Mouse (Mus musculus) left cerebral cortex, adult 9 months (tissue): ENCODE results near the gene Limd1.
A peak's percentile ranks its signal among the peaks of the same experiment; 100 is the strongest.
"Not testable (repeated sequence)": the region's sequence is repeated elsewhere in the genome, so short reads cannot be mapped to it uniquely, and the experiment has no call there.

Source experiments
- DNase-seq, 2 experiments: peaks; one replicate each; pipeline ENCODE4 v3.0.0; 2022; ENCODE audit warnings: low spot score in 2 of 2

Gene Limd1

DNA sequence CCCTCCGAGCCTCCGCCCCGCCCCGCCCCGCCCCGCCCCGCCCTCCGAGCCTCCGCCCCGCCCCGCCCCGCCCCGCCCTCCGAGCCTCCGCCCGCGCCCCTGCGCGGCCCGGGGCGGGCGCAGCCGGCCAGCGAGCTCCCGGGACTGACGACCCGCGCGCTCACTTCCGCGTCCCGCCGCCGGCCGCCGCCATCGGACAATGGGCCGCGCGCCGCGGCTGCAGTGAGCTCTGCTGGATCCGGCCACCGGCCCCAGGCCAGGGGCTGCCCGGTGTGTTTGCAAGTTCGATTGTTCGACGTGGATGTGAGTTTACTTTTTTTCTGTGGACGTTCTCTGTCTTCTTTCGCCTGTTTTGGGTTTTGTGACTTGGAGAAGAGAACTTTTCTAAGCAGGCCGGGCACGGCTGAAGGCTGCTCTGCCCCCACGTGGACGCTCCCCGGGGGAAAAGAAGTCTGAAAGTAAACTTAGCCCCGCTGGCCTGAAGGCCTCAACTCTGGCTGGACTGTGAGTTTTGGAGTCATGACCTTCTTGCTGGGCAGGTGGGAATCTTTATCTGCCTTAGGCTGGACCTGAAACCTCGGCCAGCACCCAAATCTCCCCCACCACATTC is at the start of gene Limd1:
Gene Limd1 (plus strand): TSS at position 121 of the 610 bp plus-strand sequence.
- DNase-seq: peak in 1 of 2 experiments; percentile 30

DNA sequence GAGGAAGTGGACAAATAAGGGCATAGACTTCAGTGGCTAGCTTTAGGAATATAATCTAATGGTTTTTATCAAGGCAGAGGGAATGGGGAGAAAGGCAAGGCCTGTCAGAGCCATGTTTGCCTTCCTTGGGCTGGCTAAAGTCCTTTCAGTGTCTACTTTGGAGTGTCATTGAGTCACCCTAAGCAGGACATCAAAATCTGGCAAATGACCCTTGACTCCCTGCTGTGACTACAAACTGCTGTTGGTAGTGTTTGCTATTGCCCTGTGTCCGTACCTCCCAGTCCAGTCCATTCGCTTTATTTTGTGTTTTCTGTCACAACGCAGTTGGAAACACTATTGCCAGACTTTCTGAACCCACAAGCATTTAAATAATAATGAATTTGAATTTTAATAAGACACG is 48.6 kb upstream of the Limd1 start:
- no peak for DNase-seq

DNA sequence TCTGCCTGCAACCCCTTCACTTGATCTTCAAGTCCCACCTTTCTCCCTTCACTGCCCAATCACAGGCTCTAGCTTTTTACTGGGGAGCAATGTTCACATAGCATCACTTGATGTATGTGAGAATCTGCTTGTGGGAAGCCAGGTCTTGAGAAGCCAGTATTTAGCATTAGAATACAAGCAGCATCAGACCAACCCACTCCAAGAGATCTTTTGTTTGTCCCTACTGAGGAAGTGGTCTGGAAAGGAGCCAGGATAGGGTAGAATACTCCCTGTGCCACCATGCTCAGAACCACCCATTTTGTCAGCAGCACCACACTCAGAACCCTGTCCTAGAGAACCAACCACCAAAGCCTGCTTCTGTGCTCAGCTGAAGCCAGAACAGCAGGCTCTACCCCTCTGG is 47.5 kb upstream of the Limd1 start:
- no peak for DNase-seq

DNA sequence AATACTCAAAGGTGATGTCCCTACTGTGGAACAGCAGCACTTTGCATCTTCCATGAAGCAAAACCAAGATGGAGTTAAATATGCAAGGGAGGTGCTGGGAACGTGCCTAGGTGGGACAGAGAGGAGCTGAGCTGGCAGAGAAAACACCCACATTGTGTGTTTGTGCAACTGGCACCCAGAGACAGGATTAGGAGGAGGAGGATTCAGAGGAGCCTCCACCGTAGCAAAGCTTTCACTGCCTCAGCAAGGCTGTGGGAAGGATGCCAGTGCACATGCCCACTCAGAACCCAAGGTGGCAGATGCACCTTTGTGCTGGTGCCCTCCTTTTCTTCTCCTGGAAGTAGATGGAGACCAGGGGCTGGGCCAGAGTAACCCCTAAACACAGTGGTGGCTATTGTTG is 40.3 kb upstream of the Limd1 start:
- DNase-seq: peak; percentile 23 to 67

DNA sequence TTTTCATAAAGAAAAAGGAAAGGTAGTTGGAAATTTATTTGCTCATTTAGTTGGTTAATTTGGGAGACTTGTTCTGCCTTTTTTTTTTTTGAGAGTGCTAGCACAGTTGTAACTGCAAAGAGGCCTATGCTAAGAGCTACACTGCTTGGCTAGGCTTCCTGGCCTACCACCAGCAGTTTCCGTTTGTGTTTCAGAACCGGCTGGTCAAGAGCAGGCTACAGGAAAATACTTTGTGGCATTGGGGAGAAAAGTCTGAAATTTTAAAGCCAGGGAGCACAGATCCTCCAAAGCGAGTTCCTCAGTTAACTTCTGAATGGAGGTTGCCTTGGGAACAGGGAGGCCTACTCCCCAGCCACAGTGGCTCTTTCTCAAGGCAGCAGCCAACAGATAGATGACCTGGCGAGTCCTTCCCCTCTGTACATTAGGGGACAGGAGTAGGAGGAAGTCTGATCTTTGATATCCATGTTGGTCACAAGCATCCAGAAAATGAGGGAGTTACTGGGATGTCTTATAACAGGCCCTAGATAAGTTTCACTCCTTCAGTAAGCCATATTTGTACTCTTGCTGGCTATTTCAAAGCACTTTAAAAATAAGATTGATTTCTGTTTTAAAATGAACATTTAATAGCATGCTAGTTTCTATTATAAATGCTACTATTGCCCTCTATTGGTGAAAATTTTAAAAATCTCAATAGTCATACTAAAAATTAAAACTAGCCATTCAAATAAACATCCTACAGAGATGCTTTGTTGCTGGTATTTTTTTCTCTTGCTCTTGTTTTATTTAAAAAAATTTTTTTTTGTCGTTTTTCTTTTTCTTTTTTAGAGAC is 38.1 kb upstream of the Limd1 start:
- DNase-seq: no peak

DNA sequence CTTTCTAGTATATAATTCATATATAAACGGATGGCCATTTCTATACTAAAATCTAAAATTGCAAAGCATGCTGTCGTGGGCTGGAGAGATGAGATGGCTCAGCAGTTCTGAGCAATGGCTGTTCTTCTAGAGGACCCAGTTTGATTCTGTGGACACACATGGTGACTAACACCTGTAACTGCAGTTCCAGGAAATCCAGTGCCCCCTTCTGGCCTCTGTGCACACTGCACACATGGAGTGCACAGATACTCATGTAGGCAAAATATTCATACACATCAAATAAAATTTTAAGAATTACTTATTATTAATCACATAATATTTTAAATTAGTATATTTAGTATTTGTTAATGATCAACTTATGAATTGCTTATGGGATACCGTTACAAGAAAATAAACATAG is 31.4 kb upstream of the Limd1 start:
- not testable (repeated sequence) for DNase-seq

DNA sequence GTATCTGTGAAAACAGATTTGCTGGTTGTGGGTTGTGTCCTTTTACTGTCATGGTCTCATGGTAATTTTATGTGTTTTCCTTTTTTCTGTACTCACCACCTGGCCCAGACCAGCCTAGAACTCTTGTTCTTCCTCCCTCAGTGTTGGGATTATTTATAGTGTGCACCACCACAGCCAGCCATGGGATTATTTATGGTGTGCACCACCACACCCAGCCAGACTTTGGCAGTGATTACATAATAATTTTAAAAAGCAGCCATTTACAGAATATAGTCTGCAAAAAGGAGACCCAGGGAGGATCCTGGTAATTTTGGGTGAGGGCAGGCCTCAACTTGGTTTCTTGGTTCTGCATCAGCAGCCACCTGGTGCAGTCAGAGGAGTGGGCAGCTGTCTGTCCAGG is 29.9 kb upstream of the Limd1 start:
- DNase-seq: no peak

DNA sequence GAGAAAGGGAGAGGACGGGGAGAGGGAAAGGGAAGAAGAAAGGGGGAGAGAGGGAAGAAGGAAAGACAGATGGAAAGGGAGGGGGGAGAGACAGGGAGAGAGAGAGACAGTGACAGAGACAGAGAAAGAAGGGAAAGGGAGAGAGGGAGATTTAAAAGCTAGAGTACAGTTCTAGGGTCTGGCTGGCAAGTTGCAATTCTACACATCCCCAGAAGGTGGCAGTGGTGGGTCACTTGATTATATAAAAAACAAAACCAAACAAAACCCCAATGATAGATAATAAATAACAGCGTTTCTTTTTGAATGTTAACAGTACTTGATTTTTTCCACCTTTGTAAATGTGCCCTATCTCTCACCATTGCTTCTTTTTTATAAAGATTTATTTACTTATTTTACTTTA is 28.3 kb upstream of the Limd1 start:
- DNase-seq: peak in 1 of 2 experiments; percentile 54

DNA sequence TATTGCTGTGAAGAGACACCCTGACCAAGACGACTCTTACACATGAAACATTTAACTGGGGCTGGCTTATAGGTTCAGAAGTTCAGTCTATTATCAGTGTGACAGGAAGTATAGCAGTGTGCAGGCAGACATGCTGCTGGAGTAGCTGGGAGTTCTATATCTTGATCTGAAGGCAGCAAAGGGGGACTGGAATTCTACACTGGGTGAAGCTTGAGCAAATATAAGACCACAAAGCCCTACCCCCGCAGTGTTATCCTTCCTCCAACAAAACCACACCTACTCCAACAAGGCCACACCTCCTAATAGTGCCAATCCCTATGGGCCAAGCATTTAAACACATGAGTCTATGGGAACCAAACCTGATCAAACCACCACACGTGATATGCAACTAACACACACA is 26.7 kb upstream of the Limd1 start:
- no peak for DNase-seq

DNA sequence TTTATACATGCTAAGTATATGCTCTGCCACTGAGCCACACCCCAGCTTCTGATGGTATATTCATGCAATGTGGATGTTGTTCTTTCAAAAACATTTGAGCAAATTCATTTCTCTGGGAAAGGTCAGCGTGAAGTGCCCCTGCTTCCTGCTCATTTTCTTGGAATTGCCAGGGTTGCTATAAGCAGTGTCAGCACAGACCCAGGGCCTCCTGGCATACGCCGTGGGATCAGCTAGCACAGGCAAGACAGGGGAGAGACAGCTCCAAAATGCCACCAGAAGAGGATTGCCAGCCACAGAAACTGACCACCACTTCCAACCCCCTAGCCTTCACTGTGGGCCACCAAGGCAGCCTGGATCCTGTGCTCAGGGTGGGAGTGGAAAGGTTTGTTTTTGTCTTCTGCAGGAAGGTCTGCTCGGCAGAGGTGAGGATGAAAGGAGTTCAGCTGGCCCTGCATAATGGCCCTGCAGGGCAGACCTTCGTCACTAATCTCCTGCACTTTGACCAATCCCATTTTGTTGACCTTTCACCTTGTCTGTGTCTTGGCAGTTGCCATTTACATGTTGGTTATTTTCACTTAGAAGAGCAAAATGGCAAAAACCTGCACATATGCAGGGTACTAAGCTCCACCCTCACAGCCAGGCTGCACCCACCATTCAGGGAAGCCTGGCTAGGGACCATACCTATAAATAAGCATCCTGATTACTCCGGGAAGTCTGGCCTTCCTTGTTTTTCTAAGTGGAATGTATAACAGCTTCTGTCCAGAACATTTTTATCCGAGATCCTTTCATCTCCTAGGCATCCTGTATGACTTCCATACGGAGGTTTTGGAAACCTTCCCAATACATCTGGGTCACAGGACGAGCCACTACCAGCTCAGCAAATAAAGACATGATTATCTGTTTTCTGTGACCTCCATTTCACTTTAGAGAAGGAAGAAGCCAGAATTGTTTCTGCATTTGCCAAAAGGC is 21.6 kb upstream of the Limd1 start:
- no peak for DNase-seq

DNA sequence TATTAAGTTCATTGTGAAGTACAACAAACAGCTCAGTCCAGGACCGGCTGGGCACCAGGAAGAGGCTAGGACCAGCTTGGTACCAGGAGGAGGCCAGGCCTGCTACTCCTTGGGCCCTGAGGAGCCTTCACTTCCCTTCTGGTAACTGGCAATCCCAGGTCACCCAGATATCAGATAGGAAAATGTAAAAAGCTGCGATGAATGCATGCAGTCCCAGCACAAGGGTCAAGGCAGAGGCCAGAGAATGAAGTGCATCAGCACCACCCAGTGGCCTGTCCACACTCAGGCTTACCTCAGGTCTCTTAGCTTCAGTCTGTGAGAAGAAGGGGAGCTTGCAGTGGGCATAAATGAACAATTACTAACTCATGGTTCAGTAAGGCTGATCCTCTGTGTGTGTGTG is 20.9 kb upstream of the Limd1 start:
- DNase-seq: no peak

DNA sequence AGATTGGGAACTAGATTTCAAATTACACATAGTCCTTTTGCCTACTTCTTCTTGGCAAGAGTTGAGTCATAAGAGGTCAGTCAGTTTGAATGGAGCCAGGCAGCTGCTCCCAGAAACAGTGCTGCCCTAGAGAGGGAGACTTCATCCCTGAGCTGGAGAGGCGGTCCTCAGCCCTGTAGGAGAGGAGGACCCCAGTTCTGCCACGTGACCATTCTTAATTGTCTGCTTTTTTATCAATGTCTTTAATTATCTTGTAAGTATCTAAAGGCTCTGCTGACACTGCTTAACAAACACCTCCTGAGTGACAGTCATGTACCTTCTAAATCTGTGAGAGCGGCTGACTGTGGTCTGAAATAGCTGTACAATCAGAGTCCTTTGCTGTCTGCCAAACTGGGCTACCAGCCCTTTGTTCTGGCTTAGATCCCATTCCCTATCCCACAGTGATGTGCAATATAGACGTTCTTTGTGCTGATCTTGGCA is 11.3 kb upstream of the Limd1 start:
- peak in 1 of 2 experiments; percentile 47 for DNase-seq

DNA sequence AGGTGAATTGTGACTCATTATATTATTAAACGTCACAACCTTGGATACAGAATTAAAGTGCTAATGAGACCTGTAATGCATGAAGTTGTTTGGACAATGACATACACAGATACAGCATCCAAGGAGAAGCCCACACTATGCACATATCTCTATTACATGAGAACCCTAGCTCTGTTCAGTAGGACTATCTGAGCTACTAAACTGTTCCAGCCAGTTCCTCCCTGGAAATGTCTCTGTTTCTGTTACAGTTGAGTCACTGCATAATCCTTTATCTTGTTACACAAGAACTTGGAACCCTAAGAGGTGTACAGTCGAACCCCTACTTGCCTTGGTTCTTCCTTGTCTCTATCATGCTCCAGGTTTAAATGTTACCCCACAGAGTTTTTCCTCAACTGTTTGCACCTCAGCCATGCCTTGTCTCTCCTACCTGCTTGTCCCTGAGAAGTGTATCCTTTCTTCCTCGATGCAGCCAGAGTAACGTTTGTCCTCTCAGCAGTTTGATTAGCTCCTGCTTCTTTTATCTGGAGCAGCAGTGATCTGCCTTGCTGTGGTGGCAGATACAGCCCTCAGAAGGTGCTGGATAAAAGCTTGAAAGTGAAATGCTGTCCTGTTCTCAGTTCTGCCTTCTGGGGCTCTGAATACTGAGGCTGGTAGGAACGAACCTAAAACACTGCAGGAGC is 10.0 kb upstream of the Limd1 start:
- no peak for DNase-seq

DNA sequence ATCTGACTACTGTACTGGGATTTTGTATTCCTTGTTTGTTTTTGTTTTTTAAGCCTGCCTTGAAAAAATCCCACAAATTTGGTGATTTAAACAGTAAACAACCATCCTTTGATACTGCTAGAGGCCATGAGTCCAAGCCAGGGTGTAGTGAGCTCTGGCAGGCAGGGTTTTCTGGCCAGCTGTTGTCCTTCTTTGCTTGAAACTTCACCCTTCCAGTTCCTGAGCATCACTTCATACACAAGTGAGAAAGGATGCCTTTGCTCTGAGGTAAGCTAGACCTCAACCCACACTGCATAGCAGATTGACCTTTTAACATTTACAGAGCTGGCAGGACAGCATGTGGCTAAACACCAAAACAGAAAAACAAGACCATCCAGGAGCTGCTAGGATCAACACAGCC is 9.4 kb upstream of the Limd1 start:
- DNase-seq: no peak

DNA sequence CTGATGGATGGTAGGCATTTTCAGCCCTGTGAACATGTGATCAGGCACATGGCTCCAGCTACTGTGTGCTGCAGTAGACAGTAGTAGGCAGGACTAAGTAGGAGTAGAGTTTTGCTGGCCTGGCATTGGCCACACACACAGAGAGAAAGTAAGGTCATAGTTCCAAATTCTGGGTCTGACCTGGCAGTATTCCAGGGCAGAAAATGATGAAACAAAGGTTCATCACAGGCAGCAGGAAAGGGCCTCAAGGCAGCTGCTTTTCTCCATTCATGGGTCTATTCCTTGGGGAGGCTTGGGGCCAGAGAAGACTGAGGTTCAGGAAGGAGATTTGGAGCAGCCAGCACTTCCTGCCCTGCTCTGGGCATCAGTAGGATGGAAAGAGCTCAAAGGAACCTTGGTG is 5.1 kb upstream of the Limd1 start:
- DNase-seq: no peak

DNA sequence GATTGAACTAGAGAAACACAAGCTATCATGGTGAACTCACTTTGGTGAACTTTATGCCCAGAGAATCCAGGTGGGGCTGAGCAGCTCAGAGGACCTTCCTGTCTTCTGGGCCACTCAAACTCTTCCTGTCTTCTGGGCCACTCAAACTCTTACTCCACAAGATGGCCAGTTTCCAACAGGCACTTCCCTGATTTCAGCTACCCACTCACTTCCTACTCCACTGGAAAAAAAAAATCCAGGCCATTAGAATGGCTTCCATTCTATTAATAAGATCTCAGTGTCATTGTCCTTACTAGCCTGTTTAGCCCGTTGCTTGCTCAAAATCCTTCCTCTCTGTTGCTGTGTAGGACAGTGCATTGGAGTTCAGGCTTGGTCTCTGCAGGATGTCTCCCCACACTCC is 2.9 kb upstream of the Limd1 start:
- no peak for DNase-seq

DNA sequence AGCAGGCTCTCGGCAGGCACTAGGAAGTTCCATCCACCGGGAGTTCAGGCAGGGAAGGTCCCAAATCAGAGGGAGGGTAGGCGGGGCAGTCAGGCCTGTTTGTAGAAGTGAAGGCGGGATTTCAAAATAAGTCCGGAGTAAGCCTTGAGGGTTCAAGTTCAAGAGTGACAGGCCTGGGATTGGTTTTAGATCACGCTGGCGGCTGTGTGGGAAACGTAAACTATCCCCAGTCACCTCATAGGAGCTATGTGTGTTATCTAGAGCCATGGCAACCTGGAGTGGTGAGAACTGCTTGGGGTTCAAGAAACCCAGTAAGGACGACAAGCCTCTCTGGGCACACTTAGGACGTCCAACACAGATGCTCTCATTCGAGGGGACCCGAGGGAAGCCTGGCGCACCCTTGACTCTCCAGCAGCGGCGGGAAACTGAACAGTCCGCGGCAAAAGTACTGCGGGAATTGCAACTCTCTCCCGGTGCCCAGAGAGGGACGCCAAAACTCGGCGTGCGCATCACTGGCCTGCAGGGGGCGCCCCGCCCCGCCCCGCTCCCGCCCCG is 398 bp upstream of the Limd1 start:
- no peak for DNase-seq

DNA sequence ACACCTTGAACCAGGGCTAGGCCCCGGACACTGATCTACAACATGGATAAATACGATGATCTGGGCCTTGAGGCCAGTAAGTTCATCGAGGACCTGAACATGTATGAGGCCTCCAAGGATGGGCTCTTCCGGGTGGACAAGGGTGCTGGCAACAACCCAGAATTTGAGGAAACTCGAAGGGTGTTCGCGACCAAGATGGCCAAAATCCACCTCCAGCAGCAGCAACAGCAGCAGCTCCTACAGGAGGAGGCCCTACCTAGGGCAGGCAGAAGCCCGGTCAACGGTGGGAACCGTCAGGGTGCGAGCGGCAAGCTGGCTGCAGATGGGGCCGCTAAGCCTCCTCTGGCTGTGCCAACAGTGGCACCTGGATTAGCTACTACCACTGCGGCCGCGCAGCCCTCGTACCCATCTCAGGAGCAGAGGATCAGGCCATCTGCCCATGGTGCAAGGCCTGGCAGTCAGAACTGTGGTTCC is 727 bp downstream of the Limd1 start:
- no peak for DNase-seq

DNA sequence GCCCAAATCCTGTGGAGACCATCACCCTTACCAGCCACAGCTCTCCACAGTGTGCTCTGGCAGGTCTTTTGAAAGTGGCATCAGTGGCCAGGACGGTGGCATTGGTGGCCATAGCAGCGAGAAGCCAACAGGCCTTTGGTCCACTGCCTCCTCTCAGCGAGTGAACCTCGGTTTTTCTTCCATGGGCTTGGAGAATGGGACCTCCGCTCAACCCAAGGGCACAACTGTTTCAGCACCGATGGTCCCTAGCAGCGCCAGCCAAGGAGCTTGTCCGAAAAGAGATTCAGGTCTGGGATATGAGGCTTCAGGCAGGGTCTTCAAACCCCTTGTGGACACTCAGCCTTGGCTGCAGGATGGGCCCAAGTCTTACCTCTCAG is 1.4 kb downstream of the Limd1 start:
- DNase-seq: no peak

DNA sequence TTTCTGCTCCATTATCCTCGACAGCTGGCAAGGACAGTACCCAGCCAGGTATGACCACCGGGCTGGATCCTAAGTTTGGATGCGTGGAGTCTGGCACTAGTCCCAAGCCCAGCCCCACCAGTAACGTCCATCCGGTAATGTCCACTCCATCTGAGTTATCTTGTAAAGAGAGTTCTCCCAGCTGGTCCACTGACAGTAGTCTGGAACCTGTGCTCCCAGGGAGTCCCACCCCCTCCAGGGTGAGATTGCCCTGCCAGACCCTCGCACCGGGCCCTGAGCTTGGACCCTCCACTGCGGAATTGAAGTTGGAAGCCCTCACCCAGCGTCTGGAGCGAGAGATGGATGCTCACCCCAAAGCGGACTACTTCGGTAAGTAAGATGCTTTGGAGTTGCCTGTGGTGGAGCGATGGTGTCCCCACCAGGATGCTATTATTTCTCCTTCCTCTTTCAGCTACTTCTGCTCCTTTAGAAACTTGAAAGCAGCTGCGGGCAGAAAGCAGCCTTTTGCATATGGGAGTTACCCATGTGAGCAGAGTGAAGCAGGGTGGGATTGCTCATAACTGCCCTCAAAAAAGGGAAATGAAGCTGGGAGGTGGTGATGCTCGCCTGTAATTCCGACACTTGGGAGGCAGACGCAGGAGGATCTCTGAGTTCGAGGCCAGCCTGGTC is 1.9 kb downstream of the Limd1 start:
- DNase-seq: no peak

DNA sequence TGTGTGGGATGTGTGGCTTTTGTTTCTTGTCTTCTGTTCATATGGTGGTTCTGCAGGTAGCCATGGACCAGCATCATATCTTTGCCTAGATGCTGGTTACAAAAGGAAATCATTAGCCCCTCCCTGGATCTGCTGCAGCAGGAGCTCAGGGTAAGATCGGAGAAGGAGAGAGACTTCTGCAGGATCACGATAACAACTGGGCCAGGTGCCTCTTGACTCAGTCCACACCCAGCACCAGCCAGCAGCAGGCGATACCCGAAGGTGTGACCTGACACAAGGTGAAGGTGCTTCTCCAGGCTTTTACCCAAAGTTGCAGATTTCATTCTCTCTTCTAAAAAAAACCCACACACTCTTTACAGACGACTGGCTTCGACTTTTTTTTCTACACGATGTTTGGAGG is 2.6 kb downstream of the Limd1 start:
- DNase-seq: no peak
